Mouse (Mus musculus) left cerebral cortex, postnatal 25 days (tissue): ENCODE data around the gene Acvr1b. TPM values are rescaled to one million over a fixed set of nuclear protein-coding genes. Genes with fewer than 3 reads are reported as not detected.
A peak's percentile ranks its signal among the peaks of the same experiment; 100 is the strongest.

ENCODE experiments used
- DNase-seq, 2 experiments: peaks; one replicate each; pipeline ENCODE4 v3.0.0; 2022; ENCODE audit warnings: low spot score in 2 of 2, mixed read lengths in 1 of 2
- intact Hi-C: fragments of 180-260 bp; cut with DNase I; formaldehyde crosslinking; loops from one replicate; pipeline ENCODE4 v1.15.1; 2025
- total RNA-seq, 2 experiments: library from RNA; stranded (reverse); gene quantifications; 2 replicates each; pipeline ENCODE4 v1.2.3; 2021

Acvr1b gene
- total RNA-seq, 2 experiments from 2014 or later, result 109 to 112 TPM

GRCm38 (mm10) chr15:101236878-101237277, 63.0 kb downstream of the Acvr1b start:
- intact Hi-C loops, result loop anchor here (10.0 kb wide), 1 partner anchor 748 kb away; no protein-coding TSS in a partner anchor
- no peak for DNase-seq

DNA sequence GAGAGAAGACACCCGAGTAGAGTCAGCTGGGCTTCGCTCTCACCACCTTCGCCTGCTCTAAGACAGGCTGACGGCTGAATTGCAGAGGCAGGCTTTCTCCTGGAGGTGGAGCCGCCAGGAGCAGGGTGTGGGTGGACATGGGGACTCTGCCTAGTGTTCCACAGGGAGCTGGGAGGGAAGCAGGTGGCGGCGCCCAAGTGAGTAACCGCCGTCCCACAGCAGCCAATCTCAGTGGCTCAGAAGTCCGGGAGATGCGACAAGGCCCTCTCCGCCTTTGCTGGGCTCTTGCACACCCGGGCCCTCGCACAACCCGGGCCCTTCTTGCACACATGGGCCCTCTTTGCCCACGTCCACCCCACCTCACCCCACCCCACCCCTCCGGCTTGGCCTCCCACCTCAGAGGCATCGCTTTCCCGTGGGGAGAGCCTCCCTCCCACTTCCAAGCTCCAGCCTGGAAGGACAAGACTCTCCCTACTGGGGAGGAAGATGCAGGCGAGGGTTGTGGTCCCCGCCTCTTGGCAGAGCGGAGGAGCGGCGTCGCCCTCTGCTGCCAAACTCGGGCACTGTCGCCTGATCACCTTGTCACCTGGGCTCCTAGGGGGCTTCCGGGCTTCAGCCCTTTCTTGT, 65.1 kb downstream of the Acvr1b start:
- intact Hi-C loops, result loop anchor here (2.0 to 10.0 kb wide), 2 partner anchors 72 to 746 kb away; no protein-coding TSS in a partner anchor
- peak; percentile 79 to 95 for DNase-seq

GRCm38 (mm10) chr15:101239821-101240220, 66.0 kb downstream of the Acvr1b start:
- no peak for DNase-seq
- intact Hi-C loops, result loop anchor here (1.0 to 10.0 kb wide), 4 partner anchors 19 to 745 kb away; no protein-coding TSS in a partner anchor

- DNase-seq, result peak; percentile 93 to 96
- intact Hi-C loops, result loop anchor here (1.0 kb wide), 2 partner anchors 20 to 42 kb away; no protein-coding TSS in a partner anchor
Measured at GRCm38 (mm10) chr15:101240799-101241204, 66.9 kb downstream of the Acvr1b start.

DNA sequence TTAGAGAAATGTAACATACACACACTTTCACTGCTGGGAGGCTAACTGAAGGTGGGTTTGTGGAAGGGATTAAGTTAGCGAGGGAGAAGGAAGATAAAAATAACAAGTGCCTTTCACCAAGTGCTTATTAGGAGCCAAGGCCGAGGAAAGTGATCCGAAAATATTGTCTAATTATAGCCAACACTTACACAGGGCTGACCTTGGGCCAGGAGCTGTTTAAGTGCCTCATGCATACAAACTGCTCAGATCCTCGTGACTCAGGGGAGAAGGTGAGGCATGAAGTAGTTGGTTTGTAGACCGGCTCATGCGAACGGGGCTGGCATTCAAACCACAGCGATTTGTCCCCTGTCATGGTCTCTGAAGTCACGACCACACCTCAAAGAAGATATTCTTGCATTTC, 67.4 kb downstream of the Acvr1b start:
- DNase-seq, result no peak
- intact Hi-C loops, result no loop called here

GRCm38 (mm10) chr15:101241853-101242252, 68.0 kb downstream of the Acvr1b start:
- intact Hi-C loops, result no loop called here
- DNase-seq, result no peak

GRCm38 (mm10) chr15:101242645-101243044, 68.8 kb downstream of the Acvr1b start:
- intact Hi-C loops, result no loop called here
- no peak for DNase-seq

- intact Hi-C loops, result no loop called here
- no peak for DNase-seq
Measured at GRCm38 (mm10) chr15:101244012-101244411, 70.1 kb downstream of the Acvr1b start.

DNA sequence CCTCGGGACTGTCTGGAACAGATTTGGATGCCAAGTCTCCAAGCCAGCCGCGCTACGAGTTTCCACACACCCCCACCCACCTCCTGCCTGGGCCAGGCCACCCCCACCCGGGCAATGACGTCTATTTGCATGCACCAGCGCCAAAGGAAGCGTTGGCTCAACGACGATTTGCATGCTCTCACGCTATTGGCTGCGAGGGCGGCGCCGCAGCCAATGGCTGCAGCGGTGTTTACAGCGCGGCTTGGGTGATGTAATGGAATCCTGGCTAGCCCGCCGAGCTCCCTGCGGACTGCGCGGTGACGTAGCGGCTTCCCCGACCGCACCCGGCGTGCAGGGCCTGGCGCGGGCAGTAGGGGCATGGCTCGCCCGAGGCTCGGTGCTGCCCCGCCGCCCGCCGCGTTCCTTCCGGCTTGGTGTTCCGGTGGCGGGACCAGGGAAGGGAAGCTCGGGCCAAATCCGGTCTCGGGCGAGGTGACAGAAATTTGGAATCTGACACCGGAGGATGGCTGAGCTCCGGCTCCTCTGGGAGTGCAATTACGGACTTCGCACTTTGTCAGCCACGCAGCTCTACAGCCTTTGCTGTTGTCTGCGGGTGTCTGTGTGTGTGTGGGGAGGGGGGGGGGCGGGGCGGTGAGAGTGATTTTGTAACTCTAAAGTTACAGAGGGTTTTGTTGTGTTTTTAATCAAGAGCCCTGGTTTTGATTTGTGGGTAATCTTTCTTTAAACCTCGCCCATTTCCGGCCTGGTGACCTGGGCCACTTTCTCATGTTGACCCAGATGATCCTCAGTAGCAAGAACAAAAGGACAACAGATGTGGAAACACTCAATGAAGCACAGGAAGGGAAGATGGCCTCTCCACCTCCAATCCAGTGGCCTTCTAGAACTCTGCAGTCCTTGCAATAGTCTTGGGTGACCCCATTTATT, 72.6 kb downstream of the Acvr1b start:
- intact Hi-C loops, result loop anchor here (1.0 kb wide), 1 partner anchor 20 kb away; no protein-coding TSS in a partner anchor
- peak; percentile 96 to 99 for DNase-seq

- intact Hi-C loops, result no loop called here
- DNase-seq, result no peak
Measured at GRCm38 (mm10) chr15:101247155-101247498, 73.3 kb downstream of the Acvr1b start.

DNA sequence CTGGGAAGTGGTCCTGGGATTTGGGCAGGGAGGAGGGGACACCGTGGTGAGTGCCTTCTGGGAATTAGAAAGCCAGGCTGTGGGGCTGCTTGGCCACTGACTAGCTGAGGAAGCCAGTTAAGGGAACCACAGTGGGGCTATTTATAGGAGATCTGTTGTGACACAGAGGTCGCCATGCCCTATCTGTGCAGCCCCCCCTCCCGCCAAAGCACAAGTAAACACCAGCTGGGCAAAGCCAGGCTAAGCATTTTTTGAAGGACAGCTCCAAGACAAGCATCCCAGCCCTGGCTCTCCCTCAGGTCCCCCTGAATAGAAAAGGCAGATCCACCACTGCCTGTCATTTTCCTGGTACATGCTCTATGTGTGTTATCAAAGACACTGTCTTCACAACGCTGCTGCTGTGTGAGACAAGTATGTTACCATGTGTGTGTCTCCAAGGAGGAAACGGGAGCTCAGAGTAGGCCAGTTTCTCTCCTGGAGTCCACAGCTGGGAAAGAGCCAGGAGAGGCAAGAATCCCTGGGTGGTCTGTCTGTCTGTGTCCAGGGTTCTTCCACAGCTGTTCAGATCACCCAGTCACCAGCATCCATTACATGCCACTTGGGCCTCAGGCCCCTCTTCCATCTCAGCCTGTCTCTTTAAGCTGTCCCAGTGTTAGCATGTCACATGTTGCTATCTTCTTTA, 74.3 kb downstream of the Acvr1b start:
- no peak for DNase-seq
- intact Hi-C loops, result no loop called here

DNA sequence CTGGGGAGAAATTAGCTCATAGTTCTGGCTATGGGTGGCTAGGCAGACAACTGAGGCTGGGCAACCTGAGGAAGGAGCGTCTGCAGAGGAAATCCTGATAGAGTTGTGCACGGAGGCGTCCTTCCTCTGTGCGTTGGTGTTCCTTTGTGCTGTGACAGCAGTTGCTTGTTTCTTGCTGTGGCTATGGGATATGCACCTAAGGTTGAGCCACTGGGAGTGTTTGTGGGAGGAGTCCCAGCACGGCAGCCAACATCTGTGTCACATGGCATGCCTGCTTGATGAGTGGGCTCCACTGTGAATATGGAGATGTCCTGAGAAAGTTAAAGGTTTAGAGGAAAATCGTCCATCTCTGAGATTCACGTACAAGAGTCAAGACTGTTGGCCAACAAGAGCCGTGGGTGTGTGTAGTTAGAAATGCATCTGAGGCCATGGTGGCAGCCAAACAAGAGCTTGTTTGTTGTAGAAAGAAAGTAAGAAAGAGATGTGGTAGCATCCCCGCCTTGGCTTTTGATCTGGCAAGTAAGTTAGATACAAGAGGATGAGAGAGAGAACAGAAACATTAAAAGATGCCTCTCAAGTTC, 76.4 kb downstream of the Acvr1b start:
- intact Hi-C loops, result no loop called here
- no peak for DNase-seq

DNA sequence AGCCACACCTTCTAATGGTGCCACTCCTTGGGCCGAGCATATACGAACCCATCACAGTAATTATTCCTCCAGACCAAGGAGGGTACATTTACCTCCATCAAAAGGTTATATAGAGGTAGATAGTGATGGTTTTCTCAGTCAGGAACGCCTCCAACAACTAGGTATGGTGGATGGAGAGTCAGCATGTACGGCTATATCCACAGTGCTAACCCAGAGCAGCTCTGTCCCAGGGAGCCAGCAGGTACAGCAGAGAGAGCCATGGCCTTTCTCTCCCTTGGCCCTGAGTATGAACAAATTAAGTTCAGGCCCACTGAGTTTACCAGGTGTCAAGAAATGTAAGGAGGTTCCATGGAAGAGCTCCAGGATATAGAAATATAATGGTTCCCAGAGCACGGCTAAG, 78.1 kb downstream of the Acvr1b start:
- intact Hi-C loops, result no loop called here

DNA sequence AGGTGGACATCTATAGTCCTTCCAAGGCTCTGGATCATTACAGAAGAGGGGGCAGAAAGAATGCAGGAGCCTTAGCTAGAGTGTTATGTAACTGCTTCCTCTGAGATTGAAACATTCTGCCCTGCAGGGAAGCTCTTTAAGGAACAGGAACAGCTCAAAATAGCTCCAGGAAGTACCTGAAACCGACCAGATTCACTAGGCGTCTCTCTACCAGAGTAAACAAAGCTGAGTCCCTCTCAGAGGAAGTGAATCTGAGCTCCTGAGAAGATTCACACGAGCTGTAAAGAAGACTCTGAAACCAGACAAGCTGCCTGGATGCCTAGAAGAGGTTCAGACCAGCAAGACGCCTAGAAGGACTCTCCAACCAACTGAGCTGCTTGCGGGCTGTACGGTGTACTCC, 78.7 kb downstream of the Acvr1b start:
- no peak for DNase-seq
- intact Hi-C loops, result no loop called here

More for the DNA sequence above, 78.1 kb downstream of the Acvr1b start:
- no peak for DNase-seq

GRCm38 (mm10) chr15:101253563-101253885, 79.7 kb downstream of the Acvr1b start:
- intact Hi-C loops, result no loop called here
- no peak for DNase-seq

DNA sequence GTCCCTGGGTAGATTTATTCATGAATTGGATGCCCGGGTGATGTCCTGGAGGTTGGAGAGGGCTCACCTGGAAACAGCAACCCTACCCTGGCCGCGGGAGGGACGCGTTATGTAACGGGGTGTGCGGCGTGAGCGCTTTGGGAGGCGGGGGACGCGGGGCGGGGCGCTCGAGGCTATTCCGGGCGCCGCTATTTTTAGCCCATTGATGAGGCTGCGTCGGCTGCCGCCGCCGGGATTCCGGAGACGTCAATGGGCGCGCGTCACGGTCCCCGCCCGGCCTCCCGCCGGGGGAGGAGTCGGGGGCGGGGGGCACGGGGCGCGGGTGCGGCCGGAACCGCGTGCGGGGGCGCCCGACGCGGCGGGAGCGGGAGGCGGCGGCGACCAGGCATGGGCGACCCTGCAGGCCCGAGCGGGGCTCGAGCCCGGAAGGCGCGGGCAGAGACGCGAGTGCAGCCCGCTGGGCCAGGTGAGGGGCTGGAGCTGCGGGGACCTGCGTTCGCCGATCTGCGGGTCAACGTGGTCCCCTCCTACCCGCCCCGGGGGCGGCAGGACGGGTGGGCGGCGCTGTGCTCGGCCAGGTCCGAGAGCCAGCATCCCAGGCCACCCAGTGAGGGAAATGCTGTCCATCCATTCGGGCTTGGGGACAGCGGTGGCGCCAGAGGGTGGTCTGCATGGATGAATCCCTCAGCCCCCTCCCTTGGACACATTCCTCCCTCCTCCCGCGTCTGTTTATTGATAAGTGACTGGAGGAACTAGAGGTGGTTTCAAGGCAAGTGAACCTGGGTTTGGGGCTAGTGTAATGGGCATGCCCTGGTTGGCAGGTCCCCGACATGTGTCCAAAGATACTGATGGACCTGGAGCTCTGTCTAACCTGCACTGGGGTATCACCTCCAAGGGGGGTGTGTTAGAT, 80.3 kb downstream of the Acvr1b start, which contains the start of gene Nr4a1:
Gene Nr4a1 (plus strand): TSS at position 384 of the 910 bp plus-strand sequence.
- intact Hi-C loops, result no loop called here
- DNase-seq, result peak; percentile 84 to 89

DNA sequence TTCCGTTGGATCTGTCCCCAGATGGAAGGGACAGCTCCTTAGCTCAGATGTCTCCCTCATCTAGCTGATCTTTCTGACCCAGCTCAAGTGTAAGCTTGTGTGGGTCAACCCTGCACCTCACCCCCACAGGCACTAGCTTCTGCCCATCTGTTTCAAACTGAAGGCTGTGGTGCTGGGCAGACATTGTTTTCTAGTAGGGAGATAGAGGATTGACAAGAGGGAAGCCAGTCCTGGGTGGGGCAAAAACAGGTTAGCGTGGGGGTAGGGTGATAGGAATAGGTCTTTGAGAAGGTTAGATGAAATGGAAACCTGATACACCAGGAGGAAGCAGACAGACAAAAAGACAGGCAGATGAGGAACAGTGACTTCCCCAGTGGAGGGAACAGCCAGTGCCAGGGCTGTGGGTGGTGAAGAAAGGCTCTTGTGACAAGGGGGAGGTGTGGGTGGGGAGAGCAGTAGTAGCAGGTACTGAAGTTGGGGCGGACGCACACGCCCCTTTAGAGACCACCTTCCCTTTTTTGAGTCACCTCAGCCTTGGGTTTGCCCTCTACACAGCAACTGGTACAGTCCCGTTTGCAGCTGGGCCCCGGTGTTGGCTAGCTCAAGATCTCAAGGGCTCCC, 82.1 kb downstream of the Acvr1b start:
- no peak for DNase-seq
- intact Hi-C loops, result no loop called here

- DNase-seq, result no peak
- intact Hi-C loops, result no loop called here
Measured at GRCm38 (mm10) chr15:101256463-101257206, 82.8 kb downstream of the Acvr1b start.
